Mouse (Mus musculus) MEL-GATA-1-ER (cell line): ENCODE results near the gene Gcnt4.

ENCODE experiments used
- DNase-seq: peaks from one replicate; pipeline ENCODE4 v3.0.0-alpha.2; 2012; ENCODE audit warnings: low read depth; ENCODE audit errors: extremely low read depth

Gene Gcnt4

GRCm38 (mm10) chr13:96947722-96948121 is 23.2 kb downstream of the Gcnt4 start:
- DNase-seq: no peak

GRCm38 (mm10) chr13:96951880-96952279 is 27.4 kb downstream of the Gcnt4 start:
- DNase-seq: no peak

DNA sequence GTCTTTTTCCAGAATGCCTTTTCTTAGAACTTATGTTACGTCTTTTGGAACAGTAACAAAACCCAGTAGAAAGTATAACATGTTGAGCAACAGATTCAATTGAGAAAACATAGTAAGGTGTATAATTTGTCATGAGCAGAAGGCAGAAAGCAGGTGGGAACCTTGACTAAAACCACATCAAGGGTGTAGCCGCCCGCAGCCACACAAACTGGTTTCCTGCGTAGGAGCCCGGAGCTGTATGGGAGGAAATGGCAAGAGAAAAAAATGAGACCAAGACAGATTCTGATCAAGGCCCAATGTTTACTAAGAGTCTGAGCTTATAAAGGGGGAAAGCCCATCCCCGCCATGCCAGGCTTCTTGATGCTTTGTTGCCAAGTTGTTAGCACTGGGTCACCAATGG is 32.0 kb downstream of the Gcnt4 start:
- DNase-seq: no peak

- DNase-seq: no peak
These were observed 35.5 kb downstream of the Gcnt4 start for GRCm38 (mm10) chr13:96960019-96960418.

GRCm38 (mm10) chr13:96961366-96962157 is 37.1 kb downstream of the Gcnt4 start:
- no peak for DNase-seq

DNA sequence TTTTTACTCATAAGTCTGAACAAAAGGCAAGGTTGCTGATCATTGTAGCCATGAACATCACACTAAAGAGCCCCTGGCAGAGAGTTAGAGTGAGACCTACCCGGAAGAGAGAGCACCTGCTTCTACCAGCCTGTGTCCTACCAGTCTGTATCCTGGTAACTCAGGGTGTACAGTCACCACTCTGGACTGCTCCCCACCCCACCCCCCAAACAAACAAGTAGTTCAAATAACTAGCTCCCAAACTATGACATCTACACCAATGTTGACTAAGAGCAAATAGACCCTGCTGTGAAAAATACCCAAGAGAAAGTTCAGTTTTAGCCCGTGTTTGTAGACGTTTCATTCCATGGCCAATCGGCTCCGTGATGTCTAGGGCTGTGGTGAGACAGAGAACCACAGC is 38.3 kb downstream of the Gcnt4 start:
- no peak for DNase-seq

GRCm38 (mm10) chr13:96964981-96965380 is 40.5 kb downstream of the Gcnt4 start:
- DNase-seq: no peak

DNA sequence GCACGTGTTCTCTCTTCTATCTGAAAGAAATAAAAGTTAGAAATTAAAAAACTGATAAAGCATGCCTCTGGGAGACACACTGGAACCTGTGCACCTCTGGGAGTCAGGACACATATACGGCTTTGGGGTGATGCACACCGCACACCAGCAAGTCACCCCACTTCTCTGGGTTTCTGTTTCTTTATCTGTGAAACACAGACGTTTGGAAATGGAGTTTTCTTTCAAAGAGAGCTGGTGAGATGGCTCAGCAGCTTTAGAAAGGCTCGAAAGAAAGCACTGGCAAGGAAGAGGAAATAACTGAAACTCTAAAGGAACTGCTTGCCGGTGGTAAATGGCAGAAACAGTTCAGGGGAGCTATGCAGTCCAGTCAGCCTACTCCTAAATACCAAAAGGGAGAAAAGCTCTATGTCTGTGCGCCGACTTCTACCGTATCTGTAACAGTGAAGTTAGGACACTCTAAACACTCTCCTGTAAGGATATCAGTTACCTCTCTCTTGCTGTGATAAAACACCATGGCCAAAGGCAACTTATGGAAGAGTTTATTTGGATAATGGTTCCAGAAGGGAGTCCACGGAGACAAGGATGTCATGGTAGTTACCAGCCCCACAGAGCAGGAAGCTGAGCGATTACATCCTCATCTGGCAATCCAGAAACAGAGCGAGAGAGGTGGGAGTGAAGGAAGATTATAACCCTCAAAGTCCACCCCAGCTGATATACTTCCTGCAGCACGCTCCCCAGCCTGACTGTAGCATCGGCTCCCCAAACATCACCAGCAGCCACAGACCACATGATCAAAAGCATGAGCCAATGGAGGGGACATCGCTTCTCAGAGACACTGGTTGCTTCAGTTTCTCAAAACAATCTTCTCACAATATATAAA is 42.0 kb downstream of the Gcnt4 start:
- DNase-seq: peak; percentile 66

GRCm38 (mm10) chr13:96967091-96967490 is 42.6 kb downstream of the Gcnt4 start:
- DNase-seq: no peak

DNA sequence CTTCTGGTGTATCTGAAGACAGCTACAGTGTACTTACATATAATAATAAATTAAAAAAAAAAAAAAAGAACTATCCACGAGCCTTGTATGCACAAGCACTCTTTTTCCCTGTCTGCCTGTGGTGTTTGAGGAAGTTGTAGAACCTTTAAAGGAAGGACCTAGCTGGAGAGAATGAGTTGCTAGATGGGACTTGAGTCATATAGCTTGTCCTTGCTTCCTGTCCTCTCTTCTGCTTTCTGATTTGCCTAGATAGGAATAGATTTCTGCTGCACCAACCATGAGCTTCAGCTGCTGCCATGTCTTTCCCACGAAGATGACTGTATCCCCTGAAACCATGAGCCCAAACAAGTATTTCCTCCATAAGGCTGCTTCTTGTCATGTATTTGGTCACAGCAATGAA is 43.3 kb downstream of the Gcnt4 start:
- DNase-seq: peak; percentile 33

GRCm38 (mm10) chr13:96971076-96971475 is 46.6 kb downstream of the Gcnt4 start:
- no peak for DNase-seq

- DNase-seq: peak; percentile 81
These were observed 47.4 kb downstream of the Gcnt4 start for GRCm38 (mm10) chr13:96971861-96972282.

DNA sequence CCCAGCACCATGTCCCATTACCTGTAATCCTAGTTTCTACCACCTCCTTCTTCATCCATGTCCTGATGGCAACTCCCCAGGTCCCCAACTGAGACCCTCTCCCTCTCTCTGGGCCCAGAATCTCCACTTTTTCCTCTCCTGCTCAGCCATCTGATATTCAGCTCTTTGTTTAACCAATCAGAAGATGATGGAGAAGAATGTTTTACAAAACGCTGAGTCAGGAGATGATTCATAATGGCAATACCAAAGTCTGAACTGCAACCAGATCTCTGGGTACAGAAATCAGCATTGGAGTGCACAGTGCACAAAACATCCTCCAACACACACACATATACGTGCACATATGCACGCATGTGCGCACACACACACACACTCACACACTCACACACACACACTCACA is 48.8 kb downstream of the Gcnt4 start:
- DNase-seq: no peak

- no peak for DNase-seq
These were observed 52.6 kb downstream of the Gcnt4 start for GRCm38 (mm10) chr13:96976986-96977595.

GRCm38 (mm10) chr13:96980561-96980960 is 56.1 kb downstream of the Gcnt4 start:
- no peak for DNase-seq

DNA sequence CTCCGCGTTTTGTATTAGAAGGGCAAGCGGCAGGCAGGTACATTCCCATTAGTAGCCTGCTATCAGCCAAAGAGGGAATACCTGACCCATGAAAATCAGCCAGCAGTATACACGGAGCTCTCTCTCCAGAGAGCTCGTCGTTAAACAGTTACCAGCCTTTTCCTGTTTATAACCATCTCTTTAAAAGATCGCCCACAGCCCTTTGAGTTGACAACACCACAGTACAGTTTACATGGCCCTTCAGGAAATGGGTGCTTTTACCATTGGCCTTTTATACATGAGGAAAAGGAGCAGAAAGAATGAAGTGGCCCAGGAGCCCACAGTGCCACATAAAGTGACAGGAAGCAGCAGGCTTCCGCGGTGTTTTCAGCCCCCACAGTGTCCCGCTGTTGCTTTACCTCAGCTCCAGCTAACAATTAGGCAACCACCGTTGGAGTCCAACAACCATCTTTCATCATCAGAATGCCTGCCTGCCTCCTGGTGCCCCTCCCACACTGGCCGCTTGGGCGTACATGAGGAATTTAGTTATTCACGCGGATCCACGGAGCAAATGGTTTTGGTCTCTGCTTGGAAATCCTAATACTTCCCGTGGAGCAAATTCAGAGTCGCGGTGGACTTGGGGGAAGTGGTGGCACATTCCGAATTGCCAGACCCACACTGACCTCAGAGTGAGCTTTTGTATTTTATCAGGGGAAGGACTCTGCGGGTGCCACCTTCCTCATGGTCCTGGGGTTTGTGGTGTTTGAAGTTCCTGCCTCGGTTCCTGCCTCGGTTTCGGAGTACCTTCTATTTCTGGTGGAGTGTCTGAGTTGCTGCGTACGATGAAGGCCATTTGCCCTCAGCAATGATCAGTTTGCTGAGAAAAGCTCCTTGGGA is 59.0 kb downstream of the Gcnt4 start:
- no peak for DNase-seq

- DNase-seq: no peak
These were observed 60.2 kb downstream of the Gcnt4 start for GRCm38 (mm10) chr13:96984688-96985087.

- DNase-seq: no peak
These were observed 61.2 kb downstream of the Gcnt4 start for GRCm38 (mm10) chr13:96985599-96986275.

DNA sequence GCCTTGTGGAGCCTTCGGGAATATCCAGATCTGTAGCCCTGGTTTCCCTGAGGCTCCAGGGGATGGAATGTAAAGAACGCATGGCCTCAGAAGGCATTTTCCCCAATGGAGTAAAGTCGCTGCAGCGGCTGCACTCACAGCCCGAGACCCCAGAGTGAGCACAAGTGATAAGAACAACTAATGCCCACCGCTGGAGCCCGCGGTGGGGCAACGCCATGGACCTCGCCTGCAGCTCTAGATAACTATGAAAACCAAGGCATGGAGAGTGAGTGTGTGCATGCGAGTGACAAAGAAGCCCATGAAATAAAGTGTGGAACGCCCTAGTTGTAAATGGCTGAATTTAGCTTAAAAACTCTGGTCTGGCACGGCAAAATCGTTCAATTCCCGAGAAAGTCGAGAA is 64.6 kb downstream of the Gcnt4 start:
- no peak for DNase-seq

GRCm38 (mm10) chr13:96990045-96990444 is 65.6 kb downstream of the Gcnt4 start:
- DNase-seq: peak; percentile 96
